ENCODE assay signal across 8 mouse cellular contexts in the genomic region with DNA sequence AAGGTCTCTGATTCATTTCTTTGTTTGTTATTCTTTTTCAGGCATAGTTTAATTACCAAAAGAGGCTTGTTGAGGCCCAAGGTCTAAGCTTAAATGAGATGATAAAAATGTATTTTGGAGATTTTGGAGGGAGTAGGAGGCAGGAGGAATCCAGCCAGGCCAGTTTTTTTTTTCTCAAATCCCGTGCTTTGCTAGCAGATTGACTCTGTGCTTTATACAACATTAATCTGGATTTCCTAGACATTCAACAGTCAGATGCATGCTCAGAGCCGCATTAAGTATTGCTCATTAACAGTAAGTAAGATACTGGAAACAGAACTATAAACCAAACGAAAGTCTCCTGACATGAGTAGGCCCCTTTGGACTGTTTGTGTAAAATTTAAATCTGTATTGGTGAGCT.
DNase-seq lines count a peak whose midpoint lies in the region; ATAC-seq lines count a peak whose summit lies in the region.

No protein-coding gene starts in this region.

- H3K9ac ChIP-seq in embryonic facial prominence, embryonic 15.5 days: no peak overlapping the region
- no peak overlapping the region for H3K9ac ChIP-seq in hindbrain, embryonic 12.5 days
- H3K9ac ChIP-seq in neural tube, embryonic 12.5 days: no peak overlapping the region

- WGBS in embryonic facial prominence, embryonic 15.5 days: 29% methylated on average over 3 of the region's 3 CpGs
- 34% methylated on average over 3 of the region's 3 CpGs for WGBS in hindbrain, embryonic 12.5 days
- 31% methylated on average over 3 of the region's 3 CpGs for WGBS in neural tube, embryonic 12.5 days

- no peaks in the 10 kb centered on the region for H3K36me3 ChIP-seq in embryonic facial prominence, embryonic 15.5 days
- H3K36me3 ChIP-seq in hindbrain, embryonic 12.5 days: no peaks in the 10 kb centered on the region
- H3K36me3 ChIP-seq in neural tube, embryonic 12.5 days: no peaks in the 10 kb centered on the region

- no peaks in the 10 kb centered on the region for H3K9me3 ChIP-seq in embryonic facial prominence, embryonic 15.5 days (replicated peaks)
- H3K9me3 ChIP-seq in hindbrain, embryonic 12.5 days (replicated peaks): no peaks in the 10 kb centered on the region
- H3K9me3 ChIP-seq in neural tube, embryonic 12.5 days: no peaks in the 10 kb centered on the region

- no peaks in the 10 kb centered on the region for H3K27me3 ChIP-seq in embryonic facial prominence, embryonic 15.5 days
- no peaks in the 10 kb centered on the region for H3K27me3 ChIP-seq in hindbrain, embryonic 12.5 days
- H3K27me3 ChIP-seq in neural tube, embryonic 12.5 days (replicated peaks): no peaks in the 10 kb centered on the region

- H3K4me3 ChIP-seq in embryonic facial prominence, embryonic 15.5 days (replicated peaks): no peak overlapping the region
- H3K4me3 ChIP-seq in hindbrain, embryonic 12.5 days: no peak overlapping the region
- no peak overlapping the region for H3K4me3 ChIP-seq in neural tube, embryonic 12.5 days

- no peak overlapping the region for H3K4me2 ChIP-seq in embryonic facial prominence, embryonic 15.5 days (replicated peaks)
- no peak overlapping the region for H3K4me2 ChIP-seq in hindbrain, embryonic 12.5 days (replicated peaks)
- H3K4me2 ChIP-seq in neural tube, embryonic 12.5 days (replicated peaks): no peak overlapping the region

- peak; percentile 8 to 31 for DNase-seq in layer of hippocampus, adult 18-20 months (ENCODE audit: low spot score in 2 of 2)
- DNase-seq in layer of hippocampus, adult 8-10 months (ENCODE audit: low spot score in 2 of 2): no peak
- DNase-seq in spleen, postnatal 36 days (ENCODE audit: low spot score in 2 of 2): no peak
- no peak for DNase-seq in adrenal gland, adult (ENCODE audit: inconsistent age in 2 of 2, low spot score in 1 of 2)
- DNase-seq in urinary bladder, postnatal 36 days (ENCODE audit: low spot score in 2 of 2): no peak

- peak overlapping the region; percentile 60 for H3K27ac ChIP-seq in embryonic facial prominence, embryonic 15.5 days (replicated peaks)
- H3K27ac ChIP-seq in hindbrain, embryonic 12.5 days: peak overlapping the region; percentile 71
- 0 out of 2 replicates have a peak overlapping the region, but pooled peaks have one; percentile 29 for H3K27ac ChIP-seq in neural tube, embryonic 12.5 days

- H3K4me1 ChIP-seq in embryonic facial prominence, embryonic 15.5 days: 0 out of 2 replicates have a peak, but pooled peaks cover 7% of the 10 kb centered on the region
- peaks cover 18% of the 10 kb centered on the region for H3K4me1 ChIP-seq in hindbrain, embryonic 12.5 days
- H3K4me1 ChIP-seq in neural tube, embryonic 12.5 days: peaks cover 7% of the 10 kb centered on the region; the same call in 1 of the 2 replicates

- no peak for ATAC-seq in embryonic facial prominence, embryonic 15.5 days (ENCODE audit: insufficient number of reproducible peaks, low FRiP score, low TSS enrichment, low read depth)
- peak; percentile 33; the same call in 1 of the 2 replicates for ATAC-seq in hindbrain, embryonic 12.5 days (ENCODE audit: low FRiP score)
- 0 out of 2 replicates have a peak, but pooled peaks have one; percentile 33 for ATAC-seq in neural tube, embryonic 12.5 days (ENCODE audit: low FRiP score, low read depth)

Comparison
In these comparisons a context has a peak if more than half of its experiments do, and no peak if none do; other contexts are left out.
1. DNase-seq: peak in layer of hippocampus, adult 18-20 months (2 of 2); none in layer of hippocampus, adult 8-10 months (0 of 2), spleen, postnatal 36 days (0 of 2), adrenal gland, adult (0 of 2) and urinary bladder, postnatal 36 days (0 of 2).
2. Peak in every context shown above with its lines, with median percentiles within 50 percentile points of each other: H3K27ac ChIP-seq.